Mouse (Mus musculus) telencephalon, adult 2 months (tissue): ENCODE results near the gene Figla.
"Not testable (repeated sequence)": the region's sequence is repeated elsewhere in the genome, so short reads cannot be mapped to it uniquely, and the experiment has no call there.

Source experiments
- DNase-seq: peaks from one replicate; pipeline ENCODE4 v3.0.0-alpha.2; 2011; ENCODE audit warnings: low read depth, low spot score

Gene Figla

DNA sequence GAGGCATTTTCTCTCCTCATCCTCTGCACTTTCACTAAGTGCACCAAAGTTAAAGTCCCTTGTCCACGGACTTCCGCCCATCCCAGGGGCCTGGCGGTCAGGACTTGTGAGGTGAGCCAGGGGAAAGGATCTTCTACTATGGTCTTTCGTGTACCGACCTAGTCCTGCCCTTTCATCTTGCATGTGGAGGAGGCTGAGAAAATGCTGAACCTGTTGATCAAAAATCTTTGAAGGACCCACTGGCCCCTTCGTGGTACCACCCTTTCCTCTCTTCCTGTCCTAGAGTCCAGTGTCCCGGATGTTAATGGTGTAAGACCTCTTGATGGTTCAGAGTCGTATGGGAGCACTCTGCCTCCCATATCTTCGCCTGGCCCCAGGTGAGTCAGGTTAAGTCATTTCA, at the start of gene Figla:
Gene Figla, plus strand, starts transcription at position 301 of the 400 bp plus-strand sequence.
- DNase-seq = no peak

DNA sequence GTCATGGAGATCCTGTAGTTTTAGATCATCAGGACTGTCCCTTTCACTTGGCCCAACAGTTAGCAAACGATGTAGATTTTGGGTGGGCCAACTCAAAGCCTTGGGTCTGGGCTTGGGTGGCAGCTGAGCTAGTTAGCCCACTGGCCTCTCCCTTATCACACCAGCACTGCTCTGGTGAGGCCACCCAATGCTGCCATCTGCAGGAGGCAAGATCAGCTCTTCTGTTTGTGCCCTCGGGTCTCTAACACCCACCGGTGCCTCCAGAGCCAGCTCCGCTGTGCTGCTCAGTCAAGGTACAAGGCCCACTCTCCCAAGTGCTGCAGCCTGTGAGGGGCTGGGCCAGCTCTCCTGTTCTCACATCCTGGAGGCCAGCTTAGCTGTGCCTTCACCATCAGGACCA, 49.3 kb upstream of the Figla start:
- DNase-seq = no peak

DNA sequence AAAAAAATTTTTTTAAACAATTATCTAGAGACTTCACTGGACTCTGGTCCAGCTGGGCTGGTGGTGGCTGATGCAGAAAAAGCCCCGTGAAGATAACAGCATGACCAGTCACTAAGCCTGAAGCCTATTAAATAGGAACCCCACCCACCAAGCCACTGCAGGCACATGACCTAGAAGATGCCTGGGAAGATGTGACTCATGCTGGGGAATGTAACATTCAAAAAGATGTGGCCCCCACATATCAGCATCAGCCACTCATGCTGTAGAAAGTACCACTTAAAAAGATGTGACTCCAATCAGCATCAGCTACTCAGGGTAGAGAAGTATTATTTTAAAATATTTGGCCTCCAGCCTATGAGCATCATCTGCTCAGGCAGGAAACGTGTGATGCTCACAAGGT, 46.1 kb upstream of the Figla start:
- DNase-seq = no peak

DNA sequence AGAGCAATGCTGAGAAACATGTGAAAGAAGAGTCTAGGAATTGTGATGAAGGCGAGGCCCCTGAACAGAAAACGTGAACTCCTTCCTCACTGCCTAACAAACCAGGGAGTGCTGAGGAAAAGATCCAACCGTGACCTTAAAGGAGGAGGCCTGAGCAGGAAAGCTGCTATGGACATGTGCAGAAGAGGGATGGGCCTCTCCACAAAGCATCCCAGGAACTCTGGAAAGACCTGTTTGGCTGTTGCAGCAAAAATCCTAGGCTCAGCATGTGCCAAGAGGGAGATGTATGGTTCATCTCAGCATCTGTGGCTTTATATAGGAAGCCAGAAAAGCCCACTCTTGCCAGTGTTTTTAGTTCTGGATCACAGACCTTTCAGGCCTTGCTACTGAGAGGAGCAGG, 43.3 kb upstream of the Figla start:
- DNase-seq = no peak

DNA sequence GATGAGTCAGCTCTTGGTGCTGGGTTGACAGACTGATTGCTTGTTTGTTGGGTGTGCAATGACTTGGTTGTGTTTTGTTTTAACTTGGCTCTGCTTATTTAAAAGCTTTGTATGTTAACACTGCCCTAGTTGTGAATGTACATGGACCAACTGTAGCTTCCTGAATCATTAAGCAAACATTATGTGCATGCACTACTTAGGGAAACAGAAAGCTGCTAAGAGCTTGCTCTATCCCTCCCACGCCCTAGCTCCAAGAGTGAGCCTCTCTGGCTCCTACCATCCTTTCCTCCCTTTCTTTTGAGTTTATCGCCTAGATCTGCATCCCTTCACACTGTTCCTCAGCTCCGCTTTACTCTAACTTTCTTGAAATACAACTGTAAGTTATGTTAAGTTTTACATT, 42.6 kb upstream of the Figla start:
- DNase-seq = peak; percentile 53

DNA sequence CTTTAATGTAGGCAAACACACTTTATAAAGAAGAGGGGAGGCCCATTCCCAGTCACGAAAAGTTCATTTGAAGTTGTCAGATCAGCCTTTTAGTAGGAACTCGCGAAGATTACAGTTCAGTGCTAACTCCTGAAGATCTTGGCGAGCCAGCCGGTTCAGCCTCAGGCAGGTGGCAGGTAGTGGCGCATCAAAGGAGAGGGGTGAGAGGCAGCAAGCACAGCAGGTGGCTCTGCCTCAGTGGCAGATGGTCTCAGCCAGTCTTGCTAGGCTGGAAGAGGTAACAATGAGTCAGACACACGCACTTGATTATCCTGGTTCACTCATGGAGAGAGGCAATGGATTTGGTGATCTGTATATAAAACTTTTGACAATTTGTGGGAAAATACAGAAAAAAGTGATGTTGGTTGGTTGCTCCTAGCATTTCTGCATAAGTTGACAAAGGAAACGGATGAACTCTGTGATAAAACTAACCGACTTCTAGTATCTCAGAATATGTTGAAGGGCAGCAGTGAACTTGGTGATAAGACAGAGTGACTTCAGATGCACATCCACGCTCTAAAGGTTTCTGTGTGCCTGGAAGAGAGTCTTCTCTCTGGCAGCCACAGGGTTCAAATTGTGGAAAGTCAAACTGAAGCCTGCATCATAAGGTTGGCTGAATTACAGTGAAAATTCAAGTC, 40.9 kb upstream of the Figla start:
- DNase-seq = no peak

DNA sequence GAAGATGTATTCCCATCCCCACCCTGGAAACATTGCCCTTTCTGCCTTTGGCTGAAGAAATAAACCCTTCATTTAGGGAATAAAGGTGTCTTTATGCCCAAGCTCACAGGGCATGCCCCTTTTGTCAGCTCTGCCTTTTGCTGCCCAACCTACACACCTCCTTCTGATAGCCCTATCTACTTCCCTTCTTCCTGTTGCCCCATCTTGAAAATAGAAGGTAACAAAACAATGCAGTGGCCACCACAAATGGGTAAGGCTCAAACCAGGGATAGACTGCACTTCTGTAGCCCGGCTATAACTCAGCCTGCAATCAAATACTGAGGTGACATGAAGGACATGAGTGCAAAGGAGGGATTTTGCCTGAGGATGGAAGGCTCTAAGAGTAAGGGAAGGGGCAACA, 40.2 kb upstream of the Figla start:
- no peak for DNase-seq

DNA sequence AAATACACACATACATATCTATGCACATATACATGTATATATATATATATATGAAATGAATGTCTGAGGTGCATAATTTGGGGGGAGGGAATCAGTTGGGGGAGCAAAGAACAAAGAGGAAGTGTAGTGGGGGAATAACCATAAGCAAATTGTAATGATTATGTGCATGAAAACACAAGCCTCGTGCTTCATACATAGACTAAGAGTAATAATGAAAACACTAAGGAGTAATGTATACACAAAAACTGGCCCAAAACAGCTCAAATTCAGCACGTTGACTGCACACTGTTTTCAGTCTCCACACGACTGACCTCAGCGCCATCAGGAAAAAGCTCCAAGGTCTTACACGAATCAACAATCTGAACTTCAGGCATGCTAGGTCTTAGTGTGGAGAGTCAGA, 39.7 kb upstream of the Figla start:
- DNase-seq = no peak

DNA sequence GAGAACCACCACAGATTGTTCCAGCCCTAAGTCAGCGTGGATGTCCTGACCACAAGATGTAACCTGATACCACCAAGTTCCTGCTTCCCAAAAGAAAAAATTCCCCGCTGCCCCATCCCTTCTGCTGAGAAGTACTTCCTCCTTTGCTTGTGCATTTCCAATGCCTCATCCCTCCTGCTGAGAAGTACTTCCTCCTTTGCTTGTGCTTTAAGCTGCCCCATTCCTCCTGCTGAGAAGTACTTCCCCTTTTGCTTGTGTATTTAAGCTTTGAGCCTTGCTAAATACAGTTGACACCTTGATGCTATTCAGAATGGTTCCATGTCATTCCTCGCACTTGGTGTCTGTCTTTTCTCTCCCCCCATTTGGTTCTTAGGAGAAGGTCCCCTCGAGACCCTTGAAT, 37.2 kb upstream of the Figla start:
- not testable (repeated sequence) for DNase-seq

DNA sequence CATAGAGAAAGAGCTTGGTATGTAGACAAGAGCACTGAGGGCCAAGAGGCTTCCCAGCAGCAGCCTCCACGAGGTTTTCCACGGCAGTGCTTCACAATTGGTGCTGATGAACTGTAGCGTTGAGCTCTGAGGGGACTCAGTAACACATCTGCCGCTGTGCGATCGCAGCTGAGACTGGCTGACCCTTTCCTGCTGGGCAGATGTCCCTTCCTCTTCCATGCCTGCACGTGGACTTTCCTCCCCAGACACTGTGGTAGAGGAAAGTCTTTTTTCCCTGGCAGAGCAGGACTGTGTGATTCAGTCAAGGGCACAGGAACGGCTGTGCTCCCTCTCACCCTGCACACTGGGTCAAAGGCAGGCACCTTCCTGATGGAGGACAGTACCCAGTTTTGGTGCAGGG, 31.6 kb upstream of the Figla start:
- no peak for DNase-seq

DNA sequence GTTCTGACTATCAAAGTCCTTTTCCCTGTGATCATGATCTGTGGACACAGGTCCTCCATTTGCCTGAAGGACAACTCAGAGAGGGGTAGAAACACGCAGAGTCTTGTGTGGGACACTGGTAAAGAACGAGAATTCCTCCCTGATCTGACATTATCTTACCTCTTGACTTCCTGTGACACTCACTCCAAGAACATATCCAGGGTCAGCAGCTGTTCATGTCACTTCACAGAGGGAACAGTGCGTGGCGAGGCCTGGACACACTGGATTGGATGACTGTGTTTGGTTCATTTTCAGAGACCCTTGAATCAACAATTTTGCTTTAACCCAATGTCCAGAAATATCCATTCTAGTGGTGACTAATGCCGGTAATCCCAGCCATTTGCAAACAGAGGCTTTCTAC, 26.4 kb upstream of the Figla start:
- not testable (repeated sequence) for DNase-seq

DNA sequence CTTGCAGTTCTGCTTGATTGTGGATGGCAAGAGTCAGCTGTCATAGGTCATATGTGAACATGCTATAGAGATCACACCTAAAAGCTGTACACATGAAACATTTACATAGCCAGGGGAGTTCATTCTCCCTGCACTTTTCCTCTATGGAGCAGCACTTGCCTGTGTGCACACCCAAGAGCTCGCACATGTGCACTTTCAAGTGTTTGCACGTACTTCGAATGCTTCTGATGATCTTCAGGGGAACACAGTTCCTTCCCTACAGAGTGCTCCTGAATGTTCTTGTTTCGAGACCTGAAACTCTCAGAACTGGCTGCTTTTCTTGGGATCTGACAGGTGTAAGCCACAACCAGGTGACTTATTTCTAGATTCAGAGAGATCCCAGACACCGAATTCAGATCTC, 25.2 kb upstream of the Figla start:
- DNase-seq = not testable (repeated sequence)

DNA sequence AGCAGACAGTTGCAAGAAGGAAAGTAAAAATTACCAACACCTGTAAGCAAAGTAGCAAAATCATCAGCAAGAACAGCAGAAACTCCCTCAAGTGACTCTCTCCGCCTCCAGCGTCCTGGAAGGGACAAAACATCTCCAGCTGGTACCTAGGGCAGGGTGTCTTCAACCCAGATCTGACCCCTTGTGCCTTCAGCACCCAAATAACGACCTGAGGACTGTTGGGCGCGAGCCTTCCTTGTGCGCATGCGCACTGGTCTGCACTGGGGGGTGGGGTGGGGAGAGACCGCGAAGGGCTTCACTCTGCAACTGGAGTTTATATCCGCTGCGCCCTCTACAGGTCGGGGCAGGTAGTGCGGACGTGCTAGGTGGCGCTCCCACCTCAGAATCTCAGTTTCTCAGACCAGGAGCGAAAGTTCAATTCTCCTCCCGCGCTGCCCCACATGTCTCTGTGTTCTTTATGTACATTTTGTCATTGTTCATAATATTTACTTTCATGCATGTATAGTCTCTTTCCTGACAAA, 12.5 kb upstream of the Figla start:
- no peak for DNase-seq

DNA sequence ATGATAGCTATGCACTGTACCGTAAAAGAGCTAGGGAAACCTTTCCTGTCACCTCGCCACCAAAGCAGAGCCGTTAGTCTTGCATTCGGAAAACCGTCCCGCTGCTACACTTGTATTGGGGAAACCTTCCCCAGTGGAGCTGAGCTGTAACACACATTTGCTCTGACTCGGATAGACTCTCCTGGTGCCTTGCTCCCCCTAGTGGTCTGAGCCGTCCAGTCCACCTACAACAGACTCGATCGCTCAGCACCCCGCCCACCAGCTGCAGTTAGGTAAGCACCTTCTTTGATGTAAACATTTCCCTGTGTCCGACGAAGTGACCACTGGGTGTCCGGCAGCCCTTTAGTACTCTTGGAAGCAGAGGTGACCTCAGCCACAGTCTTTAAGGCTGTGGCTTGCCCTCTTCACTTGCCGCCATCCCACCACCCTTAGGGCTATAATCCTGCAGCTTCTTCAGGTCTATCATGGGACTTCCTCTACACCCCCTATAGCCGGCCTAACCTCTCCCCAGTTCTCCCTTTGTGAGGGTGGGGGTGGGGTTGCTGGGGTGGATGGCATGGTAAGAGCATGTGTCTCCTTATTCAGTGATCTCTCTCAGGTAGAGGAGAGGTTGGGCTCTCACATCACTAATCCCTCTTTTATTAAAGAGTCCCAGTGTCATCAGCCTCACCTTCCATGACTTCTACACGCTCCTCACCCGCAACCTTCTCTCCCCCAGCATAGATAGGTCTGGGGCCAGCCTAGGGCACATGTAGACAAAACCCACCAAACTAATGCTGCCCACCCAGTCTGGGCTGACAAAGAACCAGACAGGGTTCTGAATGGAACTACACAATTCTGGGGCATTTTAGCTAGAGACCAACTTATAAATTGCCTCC, 11.5 kb upstream of the Figla start:
- peak; percentile 76 for DNase-seq

DNA sequence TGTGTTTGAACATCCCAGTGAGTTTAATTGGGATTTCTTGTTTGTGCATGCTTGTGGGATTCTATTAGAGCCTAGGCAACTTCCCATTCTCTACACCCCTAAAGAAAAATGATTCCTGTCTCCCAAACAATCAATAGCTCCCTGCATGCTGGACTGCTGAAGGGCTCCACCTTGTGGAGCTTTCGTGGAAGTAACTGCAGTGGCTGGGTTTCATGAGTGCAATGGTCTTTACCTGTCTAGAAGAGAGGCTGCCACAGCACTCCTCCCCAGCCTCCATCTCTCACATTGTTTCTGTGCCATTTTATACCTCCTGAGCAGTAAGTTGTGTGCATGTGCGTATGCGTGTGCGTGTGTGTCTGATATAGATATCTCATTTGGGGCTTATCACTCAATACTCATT, 6.0 kb upstream of the Figla start:
- no peak for DNase-seq

DNA sequence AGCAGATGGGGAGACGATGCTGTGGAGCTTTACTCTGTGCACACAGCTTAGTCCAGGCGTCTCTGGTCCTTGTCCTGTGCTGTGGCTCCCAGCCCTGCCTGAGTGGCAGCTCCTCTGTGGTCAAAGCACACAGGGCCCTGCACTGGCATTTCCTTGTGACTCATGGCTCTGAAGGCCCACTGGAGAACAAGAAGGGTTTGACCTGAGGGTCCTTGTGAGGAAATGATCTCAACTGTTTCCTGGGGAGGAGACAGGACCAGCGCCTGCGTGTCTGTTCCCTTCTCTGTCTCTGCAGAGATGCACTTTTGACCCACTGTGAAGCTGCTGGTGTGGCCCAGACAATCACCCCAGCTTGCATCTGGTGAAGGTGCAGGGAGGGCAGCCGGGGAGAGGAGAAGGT, 1.2 kb upstream of the Figla start:
- not testable (repeated sequence) for DNase-seq

DNA sequence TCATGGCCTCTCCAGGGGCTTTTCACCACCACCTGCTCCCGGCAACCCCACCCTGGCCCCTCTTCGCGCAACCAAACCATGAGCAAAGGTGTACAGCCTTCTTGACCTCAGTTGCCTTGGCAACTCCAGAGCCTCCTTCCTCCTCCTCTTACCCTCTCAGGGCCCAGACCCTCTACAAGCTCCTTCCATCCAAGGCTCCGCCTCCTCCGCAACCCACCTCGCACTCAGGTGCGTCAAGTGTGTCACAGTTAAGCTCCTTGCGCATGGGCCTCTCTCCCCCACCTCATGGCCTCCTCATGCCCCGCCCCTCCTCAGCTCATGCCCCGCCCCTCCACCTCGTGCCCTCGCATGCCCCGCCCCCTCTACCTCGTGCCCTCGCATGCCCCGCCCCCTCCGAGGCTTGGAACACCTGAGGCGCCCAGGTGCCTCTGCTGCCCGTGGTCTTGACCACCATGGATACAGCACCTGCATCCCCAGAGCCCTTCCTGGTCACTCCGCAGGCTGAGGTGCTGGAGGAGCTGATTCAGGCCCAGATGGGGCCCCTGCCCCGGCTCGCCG, 901 bp downstream of the Figla start:
- no peak for DNase-seq

DNA sequence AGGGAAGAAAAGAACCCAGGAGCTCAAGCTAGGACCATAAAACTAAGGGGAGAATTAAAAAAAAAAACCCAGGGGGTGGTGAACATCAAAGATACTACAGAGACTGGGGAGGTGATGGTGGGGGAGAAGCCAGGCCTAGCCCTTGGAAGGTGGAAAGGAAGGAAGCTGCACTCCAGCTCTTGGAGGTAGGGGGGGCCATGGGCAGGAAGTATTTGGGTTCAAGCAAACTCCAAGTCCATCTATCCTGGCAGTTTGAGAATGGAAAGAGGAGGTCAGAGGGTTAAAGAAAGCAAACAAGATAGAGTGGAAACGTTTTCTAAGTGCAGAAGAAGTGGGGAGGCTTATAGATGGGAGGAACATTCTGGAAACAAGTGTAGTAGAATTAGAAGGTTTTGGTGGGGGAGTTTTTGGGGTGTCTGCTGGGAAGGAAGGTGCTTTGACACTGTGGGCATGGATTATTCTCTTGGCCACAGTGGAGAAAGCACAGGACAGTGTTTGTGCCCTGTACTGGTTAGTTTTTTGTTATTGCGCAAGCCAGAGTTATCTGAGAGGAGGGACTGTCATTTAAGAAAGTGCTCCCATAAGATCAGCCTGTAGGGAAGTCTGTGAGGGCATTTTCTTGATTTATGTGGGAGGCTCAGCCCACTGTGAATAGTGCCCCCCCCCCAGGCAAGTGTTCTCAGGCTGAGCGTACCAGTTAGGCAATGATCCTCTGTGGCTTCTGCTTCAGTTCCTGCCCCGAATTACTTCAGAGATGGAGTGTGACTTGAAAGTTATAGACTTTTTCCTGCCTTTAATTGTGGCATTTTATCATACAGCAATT, 3.7 kb downstream of the Figla start:
- DNase-seq = no peak

DNA sequence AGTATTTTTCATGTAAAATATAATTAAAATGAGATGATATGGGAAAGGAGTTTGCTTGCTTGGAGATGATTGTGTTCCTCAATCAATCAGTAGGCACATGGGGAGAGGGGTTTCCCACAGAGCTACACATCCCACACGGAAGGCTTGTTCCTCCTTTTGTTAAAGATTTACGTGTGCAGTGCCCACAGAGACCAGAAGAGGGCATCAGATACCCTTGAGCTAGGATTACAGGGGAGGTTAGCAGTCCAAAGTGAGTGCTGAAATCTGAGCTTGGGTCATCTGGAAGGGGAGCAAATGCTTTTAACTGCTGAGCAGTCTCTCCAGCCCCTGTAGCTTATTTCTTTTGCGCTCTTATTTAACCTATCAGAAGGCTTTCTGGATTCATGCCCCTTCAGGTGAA, 5.0 kb downstream of the Figla start:
- DNase-seq = no peak

DNA sequence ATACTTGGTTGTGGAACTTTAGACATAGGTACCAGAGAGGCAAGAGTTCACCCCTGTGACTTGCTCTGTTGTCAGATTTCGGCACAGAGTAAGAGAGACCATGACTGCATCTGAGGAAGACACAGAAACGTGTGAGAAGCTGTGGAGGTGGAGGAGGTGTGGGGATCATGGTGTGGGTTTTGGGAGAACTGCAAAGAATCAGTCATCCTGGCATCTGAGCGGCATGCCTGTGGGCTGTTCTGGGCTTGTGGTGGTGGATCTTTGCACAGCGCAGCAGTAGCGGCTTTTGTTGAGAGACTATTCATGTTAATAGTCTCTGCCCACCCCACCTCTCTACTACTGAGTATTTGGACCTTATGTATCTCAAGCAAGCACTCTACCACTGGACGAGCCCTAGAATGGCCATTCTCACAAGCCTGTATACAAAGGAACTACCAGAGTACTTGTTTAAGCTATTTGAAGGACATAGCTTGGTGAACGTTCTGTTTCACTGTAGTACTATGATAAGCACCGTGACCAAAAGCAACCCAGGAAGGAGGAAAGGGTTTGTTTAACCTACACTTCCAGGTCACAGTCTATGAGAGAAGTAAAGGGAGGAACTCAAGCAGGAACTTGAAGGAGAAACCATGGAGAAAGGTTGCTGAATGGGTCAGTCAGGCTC, 10.8 kb downstream of the Figla start:
- DNase-seq = no peak

DNA sequence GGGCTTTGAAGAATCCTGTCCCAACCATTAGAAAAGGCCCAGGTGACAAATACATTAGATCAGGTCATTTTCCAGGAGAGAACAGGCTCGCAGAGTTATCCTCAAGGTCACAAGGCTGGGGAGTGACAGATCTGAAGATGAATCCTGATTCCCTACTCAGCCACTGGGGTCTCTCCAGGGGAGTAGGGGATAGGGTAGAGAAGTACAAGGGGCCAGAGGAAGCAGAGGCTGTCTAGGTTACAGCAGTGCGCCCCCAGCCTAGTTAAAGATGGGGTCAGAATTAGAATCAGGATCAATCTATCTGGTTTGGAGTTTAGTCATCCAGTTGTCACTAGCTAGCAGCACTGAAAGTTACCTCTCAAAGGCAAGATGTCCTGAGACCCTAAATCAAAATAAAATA, 12.2 kb downstream of the Figla start:
- DNase-seq = no peak
